In the genomic region with DNA sequence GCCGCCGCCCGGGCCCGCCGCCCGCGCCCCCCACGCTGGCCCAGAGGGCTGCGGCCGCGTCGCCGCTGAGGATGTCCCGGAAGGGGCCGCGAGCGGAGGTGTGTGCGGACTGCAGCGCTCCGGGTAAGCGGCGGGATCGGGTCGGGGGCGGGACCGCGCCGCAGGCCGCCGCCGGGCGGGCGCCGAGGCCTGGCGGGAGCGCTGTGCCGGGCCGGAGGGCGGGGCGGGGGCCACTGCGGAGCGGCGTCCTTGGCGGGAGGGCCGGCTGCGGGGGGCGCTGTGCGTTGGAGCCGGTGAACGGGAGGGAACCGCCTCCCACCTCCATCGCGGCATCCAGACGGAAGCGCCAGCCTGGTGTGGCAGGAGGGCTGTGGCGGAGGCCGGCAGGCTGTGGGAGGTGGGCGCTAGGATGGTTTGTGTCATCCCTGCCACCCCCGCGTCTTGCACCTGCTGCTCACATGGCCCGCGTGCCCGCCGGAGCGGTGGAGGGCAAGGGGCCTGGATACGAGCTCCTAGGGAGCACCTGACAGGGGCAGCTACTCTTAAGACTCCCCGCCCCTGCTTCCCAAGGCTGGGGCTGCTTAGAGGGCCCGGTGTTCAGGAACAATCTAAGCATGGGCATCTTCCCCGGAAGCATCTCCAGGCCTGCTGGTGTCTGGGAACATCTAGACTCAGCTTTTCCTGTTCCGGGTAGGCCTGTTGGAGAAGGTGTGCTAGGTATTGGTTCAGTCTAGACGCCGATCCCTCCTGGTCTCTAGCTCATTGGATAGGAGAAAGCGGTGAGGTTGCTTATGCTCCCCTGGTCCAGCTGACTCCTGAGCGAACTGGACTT, we compare ENCODE assay signal across 8 mouse cellular contexts. TPM values are rescaled to one million over a fixed set of nuclear protein-coding genes. Genes with fewer than 3 reads are reported as not detected.
DNase-seq lines count a peak whose midpoint lies in the region; ATAC-seq and TF ChIP-seq lines count a peak whose summit lies in the region.

A gene (plus strand): TSS at position 51 of the 832 bp plus-strand sequence.

- peak within 1 kb of the TSS; percentile 97 for H3K9ac ChIP-seq in hindbrain, postnatal 0 days (replicated peaks; ENCODE audit: low read length)
- peak within 1 kb of the TSS; percentile 97 for H3K9ac ChIP-seq in limb, embryonic 12.5 days (replicated peaks)
- peak within 1 kb of the TSS; percentile 97 for H3K9ac ChIP-seq in midbrain, embryonic 15.5 days

- H3K4me1 ChIP-seq in hindbrain, postnatal 0 days (ENCODE audit: insufficient read depth, low read length), result peaks cover 38% of the 10 kb centered on the region
- peaks cover 71% of the 10 kb centered on the region for H3K4me1 ChIP-seq in limb, embryonic 12.5 days (replicated peaks)
- H3K4me1 ChIP-seq in midbrain, embryonic 15.5 days, result peaks cover 71% of the 10 kb centered on the region

- H3K27me3 ChIP-seq in hindbrain, postnatal 0 days (ENCODE audit: insufficient read depth, low read length), result no peaks in the 10 kb centered on the region
- H3K27me3 ChIP-seq in limb, embryonic 12.5 days, result no peaks in the 10 kb centered on the region
- no peaks in the 10 kb centered on the region for H3K27me3 ChIP-seq in midbrain, embryonic 15.5 days (replicated peaks)

- peak within 1 kb of the TSS; percentile 95 for H3K27ac ChIP-seq in hindbrain, postnatal 0 days
- H3K27ac ChIP-seq in limb, embryonic 12.5 days, result peak within 1 kb of the TSS; percentile 93
- peak within 1 kb of the TSS; percentile 95 for H3K27ac ChIP-seq in midbrain, embryonic 15.5 days

- TF ChIP-seq CTCF in hindbrain, postnatal 0 days (IDR thresholded peaks at IDR 0.05; ENCODE audit: low read depth), result peak; percentile 12

- peak within 1 kb of the TSS; percentile 93 for H3K4me3 ChIP-seq in hindbrain, postnatal 0 days (ENCODE audit: low read length)
- peak within 1 kb of the TSS; percentile 97 for H3K4me3 ChIP-seq in limb, embryonic 12.5 days (replicated peaks)
- peak within 1 kb of the TSS; percentile 97 for H3K4me3 ChIP-seq in midbrain, embryonic 15.5 days

- DNase-seq in lung, adult 18-20 months, result peak; percentile 48 to 52
- DNase-seq in lung, postnatal 25 days (ENCODE audit: low spot score), result no peak
- DNase-seq in cerebellum, adult 9-11 months, result peak; percentile 79
- no peak for DNase-seq in gastrocnemius, adult 8-10 months (ENCODE audit: low spot score in 2 of 2)
- peak; percentile 62 for DNase-seq in hindbrain, postnatal 0 days (ENCODE audit: low spot score)
- DNase-seq in testis, postnatal 10 days (ENCODE audit: low spot score), result peak; percentile 78

- no peak; the same call in 1 of the 2 replicates for ATAC-seq in hindbrain, postnatal 0 days
- ATAC-seq in limb, embryonic 12.5 days (ENCODE audit: insufficient number of reproducible peaks, insufficient read depth, low FRiP score, low TSS enrichment, low read depth), result no peak
- no peak for ATAC-seq in midbrain, embryonic 15.5 days (replicated peaks)

- peak within 1 kb of the TSS; percentile 94 for H3K4me2 ChIP-seq in hindbrain, postnatal 0 days (ENCODE audit: low read depth, low read length)
- peak within 1 kb of the TSS; percentile 90 for H3K4me2 ChIP-seq in limb, embryonic 12.5 days
- H3K4me2 ChIP-seq in midbrain, embryonic 15.5 days, result peak within 1 kb of the TSS; percentile 94

- WGBS in hindbrain, postnatal 0 days, result under 1% methylated on average over 50 of the region's 74 CpGs
- 1% methylated on average over 65 of the region's 74 CpGs for WGBS in limb, embryonic 12.5 days
- WGBS in midbrain, embryonic 15.5 days, result 2% methylated on average over 48 of the region's 74 CpGs

- no peaks in the 10 kb centered on the region for H3K36me3 ChIP-seq in hindbrain, postnatal 0 days (ENCODE audit: insufficient read depth, low read length)
- no peaks in the 10 kb centered on the region; the same call in 1 of the 2 replicates for H3K36me3 ChIP-seq in limb, embryonic 12.5 days
- H3K36me3 ChIP-seq in midbrain, embryonic 15.5 days (replicated peaks), result no peaks in the 10 kb centered on the region

- H3K9me3 ChIP-seq in hindbrain, postnatal 0 days (ENCODE audit: low read length), result no peaks in the 10 kb centered on the region
- H3K9me3 ChIP-seq in limb, embryonic 12.5 days, result no peaks in the 10 kb centered on the region
- H3K9me3 ChIP-seq in midbrain, embryonic 15.5 days, result no peaks in the 10 kb centered on the region

RNA-seq across cellular contexts. Expression of the gene that starts here (rescaled TPM):
- 10 to 100 TPM; 25.7 to 34.1 (median 29.7) TPM for total RNA-seq in gastrocnemius, adult 8-10 months (2022)
- 126 and 127 TPM in 2 replicates for total RNA-seq in hindbrain, postnatal 0 days (2014; rRNA removed)
- 13.8 and 15.0 TPM in 2 replicates for polyA plus RNA-seq in hindbrain, postnatal 0 days (2015; fragmentation: Nextera tagmentation; extraction: Ambion mirVana)
- 10.2 and 10.3 TPM in 2 replicates for polyA plus RNA-seq in limb, embryonic 12.5 days (2016; fragmentation: Nextera tagmentation; extraction: Ambion mirVana)
- polyA plus RNA-seq in midbrain, embryonic 15.5 days (2015; fragmentation: Nextera tagmentation; extraction: Ambion mirVana), result 17.9 and 19.0 TPM in 2 replicates

Comparison
In these comparisons a context has a peak if more than half of its experiments do, and no peak if none do; other contexts are left out.
1. DNase-seq: peak in lung, adult 18-20 months (2 of 2), cerebellum, adult 9-11 months (single experiment), hindbrain, postnatal 0 days (single experiment) and testis, postnatal 10 days (single experiment); none in lung, postnatal 25 days (single experiment) and gastrocnemius, adult 8-10 months (0 of 2).
2. Peak in every context shown above with its lines, with median percentiles within 50 percentile points of each other: H3K27ac ChIP-seq, H3K4me2 ChIP-seq, H3K4me3 ChIP-seq and H3K9ac ChIP-seq.